Mouse (Mus musculus): ENCODE measurements around the gene Ip6k3.

Ip6k3 gene

GRCm38 (mm10) chr17:27154256-27154655, 13.3 kb downstream of the Ip6k3 start:
- in situ Hi-C loops (cut with MboI, MseI), result no loop called here

- in situ Hi-C loops (cut with MboI, MseI), result no loop called here
Observed at GRCm38 (mm10) chr17:27153773-27154193, 13.8 kb downstream of the Ip6k3 start.

- in situ Hi-C loops (cut with MboI, MseI), result no loop called here
Observed at GRCm38 (mm10) chr17:27152976-27153723, 14.4 kb downstream of the Ip6k3 start.

GRCm38 (mm10) chr17:27151411-27151810, 16.2 kb downstream of the Ip6k3 start:
- in situ Hi-C loops (cut with MboI, MseI), result no loop called here

GRCm38 (mm10) chr17:27150871-27151270, 16.7 kb downstream of the Ip6k3 start:
- in situ Hi-C loops (cut with MboI, MseI), result no loop called here

- in situ Hi-C loops (cut with MboI, MseI), result no loop called here
Observed at GRCm38 (mm10) chr17:27146323-27146923, 21.2 kb downstream of the Ip6k3 start.

GRCm38 (mm10) chr17:27144152-27144551, 23.4 kb downstream of the Ip6k3 start:
- in situ Hi-C loops (cut with MboI, MseI), result no loop called here

- in situ Hi-C loops (cut with MboI, MseI), result no loop called here
Observed at GRCm38 (mm10) chr17:27141971-27142450, 25.6 kb downstream of the Ip6k3 start.

- in situ Hi-C loops (cut with MboI, MseI), result no loop called here
Observed at GRCm38 (mm10) chr17:27140262-27140661, 27.3 kb downstream of the Ip6k3 start.

GRCm38 (mm10) chr17:27139304-27139703, 28.3 kb downstream of the Ip6k3 start:
- in situ Hi-C loops (cut with MboI, MseI), result loop anchor here (5.0 to 10.0 kb wide), 2 partner anchors 68 to 585 kb away; no protein-coding TSS in a partner anchor

GRCm38 (mm10) chr17:27138396-27138795, 29.2 kb downstream of the Ip6k3 start:
- in situ Hi-C loops (cut with MboI, MseI), result loop anchor here (5.0 to 10.0 kb wide), 2 partner anchors 69 to 584 kb away; no protein-coding TSS in a partner anchor

GRCm38 (mm10) chr17:27134715-27135114, 32.9 kb downstream of the Ip6k3 start:
- in situ Hi-C loops (cut with MboI, MseI), result loop anchor here (5.0 to 10.0 kb wide), 2 partner anchors 73 to 580 kb away; no protein-coding TSS in a partner anchor

- in situ Hi-C loops (cut with MboI, MseI), result loop anchor here (10.0 kb wide), 1 partner anchor 579 kb away; no protein-coding TSS in a partner anchor
Observed at GRCm38 (mm10) chr17:27134187-27134586, 33.4 kb downstream of the Ip6k3 start.

GRCm38 (mm10) chr17:27133551-27134141, 33.9 kb downstream of the Ip6k3 start, which contains the start of gene Uqcc2:
TSS of gene Uqcc2 (minus strand) at chr17:27133916.
- in situ Hi-C loops (cut with MboI, MseI), result loop anchor here (10.0 kb wide), 1 partner anchor 579 kb away; no protein-coding TSS in a partner anchor

- in situ Hi-C loops (cut with MboI, MseI), result loop anchor here (10.0 kb wide), 1 partner anchor 577 kb away; no protein-coding TSS in a partner anchor
Observed at GRCm38 (mm10) chr17:27132238-27132637, 35.4 kb downstream of the Ip6k3 start.

GRCm38 (mm10) chr17:27131240-27131665, 36.3 kb downstream of the Ip6k3 start:
- in situ Hi-C loops (cut with MboI, MseI), result loop anchor here (10.0 kb wide), 1 partner anchor 576 kb away; no protein-coding TSS in a partner anchor

GRCm38 (mm10) chr17:27130246-27130645, 37.3 kb downstream of the Ip6k3 start:
- in situ Hi-C loops (cut with MboI, MseI), result loop anchor here (10.0 kb wide), 1 partner anchor 575 kb away; no protein-coding TSS in a partner anchor

GRCm38 (mm10) chr17:27129819-27130218, 37.8 kb downstream of the Ip6k3 start:
- in situ Hi-C loops (cut with MboI, MseI), result loop anchor here (10.0 kb wide), 1 partner anchor 575 kb away; no protein-coding TSS in a partner anchor

- in situ Hi-C loops (cut with MboI, MseI), result no loop called here
Observed at GRCm38 (mm10) chr17:27129291-27129690, 38.3 kb downstream of the Ip6k3 start.

GRCm38 (mm10) chr17:27128189-27128588, 39.4 kb downstream of the Ip6k3 start:
- in situ Hi-C loops (cut with MboI, MseI), result no loop called here

GRCm38 (mm10) chr17:27126974-27127373, 40.6 kb downstream of the Ip6k3 start:
- in situ Hi-C loops (cut with MboI, MseI), result no loop called here
